Mouse (Mus musculus) kidney, postnatal 10 days (tissue): ENCODE results near the gene AC129217.1.

ENCODE experiments used
- DNase-seq: peaks from one replicate; pipeline ENCODE4 v3.0.0; 2021; ENCODE audit warnings: mixed read lengths

AC129217.1 gene

DNA sequence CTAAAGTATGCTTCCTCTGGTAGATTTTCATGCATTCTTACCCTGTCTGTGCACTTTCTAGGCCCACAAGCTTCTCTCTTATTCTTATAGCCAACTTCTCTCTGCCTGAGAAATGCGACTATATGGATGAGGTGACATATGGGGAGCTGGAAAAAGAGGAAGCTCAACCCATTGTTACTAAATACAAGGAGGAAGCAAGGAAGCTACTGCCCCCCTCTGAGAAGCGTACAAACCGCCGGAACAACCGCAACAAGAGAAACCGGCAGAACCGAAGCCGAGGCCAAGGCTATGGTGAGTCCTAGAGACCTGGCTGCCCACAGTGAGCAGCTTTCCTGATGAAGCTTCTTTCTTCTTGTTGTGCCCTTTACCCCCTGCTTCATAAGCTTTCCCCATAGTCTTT is at the start of gene AC129217.1:
TSS of gene AC129217.1 (plus strand) at position 114 of the 400 bp plus-strand sequence.
- DNase-seq, result no peak

DNA sequence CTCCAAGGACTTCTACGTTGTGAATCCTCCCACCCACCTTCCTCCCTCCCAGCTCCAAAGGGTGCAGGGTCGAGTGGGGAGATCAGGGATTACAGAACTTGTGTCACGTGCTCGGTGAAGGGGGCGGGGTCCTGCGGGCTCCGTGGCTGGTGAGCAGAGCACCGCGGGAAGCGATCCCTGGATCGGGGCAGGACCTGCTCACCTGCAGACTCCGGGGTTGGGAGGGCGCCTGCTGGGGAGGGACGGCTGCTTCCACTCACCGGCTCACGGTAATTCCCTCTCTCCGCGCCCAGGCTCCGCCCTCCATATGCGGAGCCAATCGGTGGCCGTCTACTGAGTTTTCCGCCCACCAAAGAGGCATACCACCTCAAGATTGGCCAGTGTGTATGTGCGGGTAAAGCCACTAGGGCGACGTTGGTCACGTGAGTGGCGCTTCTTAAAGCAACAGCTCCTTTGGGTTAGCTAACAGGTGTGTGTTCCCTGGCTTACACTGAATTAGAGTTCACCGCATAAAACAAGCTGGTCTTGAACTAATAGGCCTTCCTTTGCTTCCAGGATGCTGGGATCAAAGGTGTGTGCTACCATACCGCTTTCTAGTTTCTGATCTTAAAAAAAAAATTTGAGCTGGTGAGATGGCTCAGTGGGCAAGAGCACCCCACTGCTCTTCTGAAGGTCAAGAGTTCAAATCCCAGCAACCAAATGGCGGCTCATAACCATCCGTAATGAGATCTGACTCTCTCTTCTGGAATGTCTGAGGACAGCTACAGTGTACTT is 43.4 kb upstream of the AC129217.1 start, which contains the start of gene Taf6l:
TSS of gene Taf6l (minus strand) at position 410 of the 774 bp plus-strand sequence.
- peak; percentile 95 for DNase-seq

DNA sequence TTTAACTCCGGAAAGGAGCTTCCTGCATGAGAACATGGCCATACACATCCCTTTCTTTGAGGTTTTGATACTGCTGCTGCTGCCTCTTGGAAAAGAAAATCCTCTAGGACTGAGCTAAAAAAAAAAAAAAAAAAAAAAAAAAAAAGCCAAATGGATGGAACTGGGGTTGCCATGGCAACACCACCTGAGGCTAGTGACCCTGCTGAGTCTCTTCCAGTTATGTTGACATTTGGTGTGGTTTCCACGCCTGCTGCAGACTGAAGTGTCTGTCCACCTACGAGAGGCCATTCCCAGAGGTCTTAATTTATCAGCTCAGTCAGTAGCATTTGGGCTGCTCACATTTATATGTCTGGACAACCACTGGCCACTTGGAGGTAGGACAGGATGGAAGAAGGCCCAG is 41.1 kb upstream of the AC129217.1 start:
- DNase-seq, result no peak

DNA sequence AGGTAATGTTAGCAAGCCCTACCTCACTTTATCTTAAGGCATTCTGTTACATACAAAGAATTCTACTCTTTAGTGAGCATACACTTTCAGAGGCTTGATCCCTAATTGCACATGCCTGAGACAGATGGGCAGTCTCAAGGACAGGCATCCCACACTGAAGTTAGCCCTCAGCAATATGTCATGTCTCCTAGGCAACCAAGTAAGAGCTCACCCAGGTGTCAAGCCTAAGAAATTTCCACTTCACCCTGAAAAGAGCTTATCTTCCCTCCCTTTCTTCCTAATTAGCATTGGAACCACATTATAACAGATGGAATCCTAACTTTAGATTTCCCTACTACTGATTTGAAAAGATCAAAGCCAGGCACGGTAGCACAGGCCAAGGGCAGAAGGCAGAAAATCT is 40.4 kb upstream of the AC129217.1 start:
- DNase-seq, result no peak

DNA sequence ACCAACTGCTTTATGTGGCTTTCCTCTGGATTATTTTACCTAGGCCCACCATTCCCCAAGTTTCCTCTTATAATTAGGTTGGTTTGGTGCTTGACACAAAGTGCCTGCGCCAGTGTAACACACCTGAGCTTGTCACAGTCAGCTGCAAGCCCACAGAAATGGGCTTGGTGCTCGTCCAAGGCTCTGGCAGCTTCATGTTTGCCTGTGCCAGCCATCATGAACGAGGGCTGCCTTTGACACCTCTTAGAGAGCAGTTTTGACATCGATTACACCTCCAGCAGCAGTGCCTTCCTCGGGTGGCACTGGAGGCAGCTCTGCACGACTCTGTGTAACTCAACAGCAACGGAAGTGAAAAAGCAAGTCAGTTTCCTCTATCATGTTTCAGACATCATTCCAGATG is 39.4 kb upstream of the AC129217.1 start:
- DNase-seq, result no peak

DNA sequence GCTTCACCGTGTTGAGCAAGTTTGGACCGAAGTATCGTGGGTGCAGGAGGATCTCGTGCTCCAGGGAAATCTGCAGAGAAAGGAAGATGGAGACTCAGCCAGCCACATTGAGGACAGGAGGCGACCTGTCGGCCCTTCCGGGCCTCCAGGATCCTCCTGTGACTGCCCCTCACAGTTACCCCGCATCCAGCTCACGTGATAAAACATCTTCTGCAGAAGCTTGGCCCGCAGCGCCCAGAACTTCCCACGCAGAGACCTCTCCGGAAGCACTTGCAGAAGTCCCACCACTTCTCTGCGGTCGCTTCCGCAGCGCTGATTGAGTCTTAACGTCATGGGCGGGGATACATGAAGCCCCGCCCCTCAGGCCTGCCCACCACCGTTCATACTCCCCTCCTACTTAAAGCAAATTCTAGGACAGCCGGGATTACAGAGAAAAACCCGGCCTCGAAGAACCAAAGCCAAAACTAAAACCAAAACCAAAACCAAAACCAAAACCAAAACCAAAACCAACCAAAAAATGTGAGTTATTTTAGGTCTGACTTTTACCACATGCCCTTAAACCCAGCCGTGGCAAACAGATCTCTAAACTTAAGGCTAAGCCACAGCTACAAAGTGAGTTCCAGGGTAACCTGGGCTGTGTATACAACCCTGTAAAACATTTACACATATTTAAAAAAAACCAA is 31.2 kb upstream of the AC129217.1 start, which contains the start of gene Polr2g:
TSS of gene Polr2g (minus strand) at position 314 of the 683 bp plus-strand sequence.
- DNase-seq, result peak; percentile 95

DNA sequence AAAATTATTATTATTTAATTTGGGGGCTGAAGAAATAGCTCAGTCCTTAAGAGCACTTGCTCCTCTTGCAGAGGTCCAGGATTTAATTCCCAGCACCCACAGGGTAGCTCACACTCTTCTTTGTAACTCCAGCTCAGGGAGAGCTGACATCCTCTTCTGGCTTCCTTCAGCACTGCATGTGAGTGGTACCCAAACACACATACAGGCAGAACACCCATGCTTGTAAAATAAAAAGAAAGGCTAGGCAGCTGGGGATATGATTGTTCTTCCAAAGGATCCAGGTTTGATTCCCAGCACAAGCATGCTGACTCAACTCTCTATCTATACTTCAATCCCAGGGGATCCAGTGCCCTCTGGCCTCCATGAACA is 30.6 kb upstream of the AC129217.1 start:
- DNase-seq, result no peak

DNA sequence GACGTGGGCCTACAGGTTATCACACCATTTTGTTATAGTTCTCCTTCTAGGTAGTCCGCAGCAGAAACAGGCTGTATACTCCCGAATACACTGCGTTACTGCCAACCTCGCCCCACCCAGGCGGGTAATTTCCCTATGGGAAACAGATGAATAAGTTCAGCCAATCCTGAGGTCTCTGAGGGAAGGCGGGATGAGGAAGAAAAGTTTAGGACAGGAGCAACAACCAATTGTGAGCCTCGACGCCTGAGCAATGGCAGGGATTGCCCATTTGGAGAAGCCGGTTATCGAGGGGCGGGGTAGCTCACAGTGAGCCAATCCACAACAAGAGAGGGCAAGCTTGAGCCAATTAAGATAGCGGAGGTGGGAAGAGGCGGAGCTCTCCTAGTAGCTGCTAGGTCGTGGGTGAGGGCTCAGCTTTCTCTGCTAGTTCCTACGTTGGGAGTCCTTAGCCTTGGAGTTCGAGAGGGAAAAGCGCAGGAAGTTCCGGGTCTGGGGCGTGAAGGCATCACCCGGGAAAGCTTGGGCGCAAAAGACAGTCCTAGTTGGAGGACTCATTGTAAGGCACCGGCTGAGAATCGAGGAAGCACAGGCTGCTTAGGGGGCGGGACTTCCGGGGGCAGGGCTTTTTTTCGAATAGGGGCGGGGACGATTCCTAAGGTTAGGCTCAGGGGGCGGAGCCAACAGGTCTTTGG is 27.3 kb upstream of the AC129217.1 start, which contains the start of gene Zbtb3:
TSS of gene Zbtb3 (plus strand) at position 426 of the 692 bp plus-strand sequence.
- DNase-seq, result peak; percentile 95

DNA sequence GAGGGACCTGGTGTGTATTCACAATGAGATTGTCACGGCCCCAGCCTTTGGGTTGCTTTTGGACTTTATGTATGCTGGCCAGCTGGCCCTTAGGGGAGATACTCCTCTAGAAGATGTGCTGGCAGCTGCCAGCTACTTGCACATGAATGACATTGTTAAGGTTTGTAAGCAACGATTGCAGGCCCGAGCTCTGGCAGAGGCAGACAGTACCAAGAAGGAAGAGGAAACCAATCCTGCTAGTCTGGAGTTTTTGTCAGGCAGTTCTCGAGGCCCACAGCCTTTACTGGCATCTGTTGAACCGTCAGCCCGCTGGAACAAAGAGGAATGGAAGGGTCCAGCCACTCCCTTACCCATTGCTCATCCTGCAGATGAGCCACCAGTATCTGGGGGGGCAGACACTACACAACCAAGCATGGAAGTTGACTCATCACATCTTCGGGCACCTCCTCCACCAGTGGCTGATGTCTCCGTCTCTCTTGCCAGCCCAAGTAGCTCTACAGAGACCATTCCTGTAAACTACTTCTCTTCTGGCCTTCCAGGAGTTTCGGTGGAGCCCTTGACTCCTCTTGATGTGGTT is 26.3 kb upstream of the AC129217.1 start:
- DNase-seq, result no peak

DNA sequence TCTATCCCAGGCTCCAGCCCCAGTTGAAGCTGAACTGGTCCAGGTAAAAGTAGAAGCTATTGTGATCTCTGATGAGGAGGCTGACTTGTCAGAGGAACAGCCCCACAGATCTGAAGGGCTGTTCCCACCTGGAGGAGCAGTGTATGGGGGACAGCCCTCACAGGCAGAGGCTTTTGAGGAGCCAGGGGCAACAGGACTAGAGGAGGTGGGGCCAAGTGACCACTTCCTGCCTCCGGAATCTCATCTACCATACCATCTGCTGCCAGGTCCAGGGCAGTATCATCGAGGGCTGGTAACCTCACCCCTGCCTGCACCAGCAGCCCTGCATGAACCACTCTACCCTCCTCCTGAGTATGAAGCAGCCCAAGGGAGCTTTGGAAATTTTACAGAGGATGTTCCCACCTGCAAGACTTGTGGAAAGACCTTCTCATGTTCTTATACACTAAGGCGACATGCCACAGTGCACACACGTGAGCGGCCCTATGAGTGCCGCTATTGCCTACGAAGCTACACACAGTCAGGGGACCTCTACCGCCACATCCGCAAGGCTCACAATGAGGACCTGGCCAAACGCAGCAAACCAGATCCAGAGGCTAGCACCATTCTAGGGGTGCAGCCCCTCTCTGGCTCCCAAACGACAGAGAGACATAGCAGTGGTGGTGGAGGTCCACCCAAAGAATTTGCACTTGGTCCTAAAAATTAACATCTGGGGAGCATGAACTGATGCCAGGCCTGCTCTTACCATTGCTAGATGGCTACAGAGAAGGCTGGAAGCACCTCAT is 25.5 kb upstream of the AC129217.1 start:
- no peak for DNase-seq

DNA sequence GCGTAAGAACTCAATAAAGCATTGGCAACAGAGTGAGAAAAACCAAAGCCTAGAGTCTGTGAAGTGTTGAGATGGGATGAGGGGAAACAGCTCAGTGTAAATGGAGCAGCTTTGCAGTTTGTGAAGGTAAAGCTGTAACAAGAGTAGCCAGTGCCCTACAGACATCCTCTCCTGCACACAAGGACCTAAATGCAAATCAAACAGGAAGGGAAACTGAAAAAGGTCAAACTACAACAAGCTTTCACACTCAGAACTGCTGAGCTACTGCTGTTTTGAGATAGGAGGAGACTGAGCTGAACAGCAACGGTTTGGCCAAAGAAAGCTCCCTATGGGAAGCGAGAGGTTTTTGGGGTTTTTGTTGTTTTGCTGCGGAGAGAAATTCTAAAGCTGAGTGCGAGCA is 22.8 kb upstream of the AC129217.1 start:
- no peak for DNase-seq

DNA sequence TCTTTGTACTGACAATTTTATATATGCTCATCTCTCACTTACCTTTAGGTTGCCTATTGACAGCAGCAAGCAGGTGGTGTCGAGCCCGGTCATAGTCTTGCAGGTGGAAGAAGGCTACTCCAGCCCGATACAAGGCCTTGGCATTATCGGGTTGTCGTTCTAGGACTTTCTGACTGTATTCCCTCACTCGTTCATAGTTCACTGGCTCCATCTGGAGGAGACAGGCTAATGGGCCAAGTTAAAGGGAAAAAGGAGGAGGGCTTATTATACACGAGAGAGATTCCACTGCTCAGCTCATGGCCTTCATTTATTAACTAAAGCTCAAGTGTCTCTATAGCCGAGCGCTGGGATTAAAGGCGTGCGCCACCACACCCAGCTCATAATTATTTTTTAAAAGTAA is 13.8 kb upstream of the AC129217.1 start:
- DNase-seq, result peak; percentile 49

DNA sequence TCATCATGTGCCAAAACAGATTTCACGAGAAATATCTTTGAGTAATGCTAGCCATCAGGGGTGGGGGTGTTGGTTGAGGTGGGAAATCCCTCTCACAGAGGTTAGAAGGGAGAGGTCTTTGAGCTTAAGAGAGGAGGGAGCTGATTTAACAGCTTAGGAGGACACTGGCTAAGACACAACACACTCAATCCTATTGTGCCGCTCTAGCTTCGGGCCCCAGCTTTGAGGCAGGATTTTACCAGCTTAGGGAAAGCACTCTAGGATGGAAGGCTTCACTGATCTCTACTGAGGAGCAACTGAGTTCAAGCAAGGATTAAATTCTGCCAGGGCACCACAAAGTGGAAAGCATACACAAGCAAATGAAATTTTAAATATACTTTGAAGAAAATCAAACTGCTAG is 12.6 kb upstream of the AC129217.1 start:
- no peak for DNase-seq

DNA sequence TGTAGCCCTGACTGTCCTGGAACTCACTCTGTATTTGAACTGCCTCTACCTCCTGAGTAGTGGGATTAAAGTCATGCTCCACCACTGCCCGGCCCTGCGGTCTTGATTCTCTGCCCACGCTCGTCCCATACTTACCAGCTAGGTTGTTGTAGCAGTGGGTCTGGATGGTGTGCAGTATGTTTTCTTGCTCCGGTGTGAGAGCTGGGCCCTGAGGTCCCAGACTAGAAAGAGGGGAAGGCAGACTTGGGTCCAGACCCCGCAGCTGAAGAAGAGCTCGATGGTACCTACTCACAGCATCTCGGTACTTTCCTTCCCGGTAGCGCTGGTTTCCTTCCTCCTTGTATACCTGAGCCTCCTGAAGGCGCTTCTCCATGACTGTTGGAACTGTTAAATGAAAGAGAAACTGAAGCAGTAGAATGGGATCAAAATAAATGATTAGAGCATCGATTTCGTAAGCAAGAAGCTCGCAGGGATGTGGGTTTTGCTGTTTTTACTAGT is 11.2 kb upstream of the AC129217.1 start:
- no peak for DNase-seq

DNA sequence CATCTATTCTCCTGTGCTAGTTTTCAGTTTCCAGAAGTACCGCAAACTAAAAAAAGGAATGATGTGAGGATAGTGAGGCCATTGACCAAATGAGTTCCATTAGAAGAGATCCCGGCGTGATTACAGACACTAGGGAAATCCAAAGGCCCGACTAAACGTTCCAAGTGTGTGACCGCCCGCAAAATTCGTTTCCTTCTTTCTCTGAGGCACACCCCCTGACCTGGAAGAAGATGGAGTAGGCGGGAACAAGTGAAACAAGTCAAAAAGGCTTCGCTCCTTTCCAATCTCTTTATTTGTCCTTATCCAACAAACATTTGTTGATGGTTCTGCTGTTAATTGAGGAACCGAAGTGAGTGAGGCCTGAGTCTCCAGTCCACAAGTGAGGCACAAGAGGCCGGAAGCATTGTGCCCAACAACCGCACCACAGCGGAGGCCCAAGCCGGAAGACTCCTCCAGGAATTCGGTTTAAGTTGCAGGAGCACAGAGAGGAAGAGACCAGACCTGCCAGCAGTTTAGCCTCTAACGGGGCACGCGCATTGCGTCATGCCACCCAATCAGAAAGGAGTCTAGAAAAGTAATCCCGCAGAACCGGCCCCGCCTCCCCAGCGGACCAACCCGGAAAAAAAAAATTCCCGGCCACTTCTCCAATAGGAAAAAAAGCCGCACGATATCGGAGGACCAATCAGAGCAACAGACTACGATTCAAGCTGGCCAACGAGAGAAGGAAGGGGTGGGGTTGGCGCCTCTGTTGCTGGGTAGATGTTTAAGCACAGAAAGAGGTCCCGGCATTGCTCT is 10.6 kb upstream of the AC129217.1 start, which contains the start of gene Ttc9c:
TSS of gene Ttc9c (minus strand) at position 533 of the 795 bp plus-strand sequence.
- DNase-seq, result peak; percentile 98

DNA sequence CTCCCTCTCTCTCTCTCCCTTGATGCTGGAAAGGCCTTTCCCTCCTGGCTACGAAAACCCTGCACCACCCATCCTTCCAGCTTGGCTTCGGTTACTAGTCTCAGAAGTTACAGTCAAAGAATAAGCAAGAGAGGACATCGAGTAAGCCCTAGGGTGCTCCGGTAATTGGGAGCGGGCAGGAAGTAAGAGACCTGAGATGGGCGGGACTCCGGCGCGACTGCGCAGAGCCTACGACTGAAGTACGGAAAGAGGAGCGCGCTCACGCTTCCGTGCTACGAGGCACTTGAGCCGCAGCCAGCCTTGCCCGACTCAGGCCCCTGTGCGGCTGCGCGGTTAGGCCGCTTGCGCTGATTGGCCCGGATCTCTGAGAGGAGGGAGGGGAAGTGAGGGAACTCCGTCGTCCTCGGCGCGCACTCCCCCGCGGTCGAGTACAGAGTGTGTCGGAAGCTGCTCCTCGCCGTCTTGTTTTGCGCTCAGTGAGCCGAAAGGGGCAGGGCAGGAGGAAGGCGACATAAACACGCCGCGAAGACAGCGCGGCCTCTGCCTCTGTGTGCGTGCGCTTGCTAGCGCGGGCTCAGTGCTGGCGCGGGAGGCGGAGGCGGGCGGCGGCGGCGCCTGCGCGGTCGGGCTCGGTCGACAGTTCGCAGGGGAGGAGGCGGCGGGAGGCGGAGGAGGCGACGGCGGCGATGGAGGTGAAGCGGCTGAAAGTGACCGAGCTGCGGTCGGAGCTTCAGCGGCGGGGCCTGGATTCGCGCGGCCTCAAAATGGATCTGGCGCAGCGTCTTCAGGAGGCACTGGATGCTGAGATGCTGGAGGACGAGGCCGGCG is 9.8 kb upstream of the AC129217.1 start, which contains the start of gene Hnrnpul2:
TSS of gene Hnrnpul2 (plus strand) at position 415 of the 828 bp plus-strand sequence.
- peak; percentile 99 for DNase-seq

DNA sequence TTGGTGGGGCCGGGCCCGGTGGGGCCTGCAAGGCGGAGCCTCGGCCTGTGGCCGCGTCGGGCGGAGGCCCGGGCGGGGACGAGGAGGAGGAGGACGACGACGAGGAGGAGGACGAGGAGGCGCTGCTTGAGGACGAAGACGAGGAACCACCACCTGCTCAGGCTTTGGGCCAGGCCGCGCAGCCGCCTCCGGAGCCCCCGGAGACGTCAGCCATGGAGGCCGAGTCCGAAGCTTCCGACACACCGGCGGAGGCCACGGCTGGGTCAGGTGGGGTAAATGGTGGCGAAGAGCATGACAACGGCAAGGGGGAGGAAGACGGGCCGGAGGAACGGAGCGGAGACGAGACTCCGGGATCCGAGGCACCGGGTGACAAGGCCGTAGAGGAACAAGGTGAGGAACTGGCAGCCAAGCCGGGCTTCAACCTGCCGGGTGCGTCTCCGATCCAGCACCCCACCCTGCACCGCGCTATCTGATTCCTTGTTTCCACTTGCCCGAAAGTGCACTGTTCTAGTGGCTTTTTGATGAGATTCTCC is 9.1 kb upstream of the AC129217.1 start:
- no peak for DNase-seq

DNA sequence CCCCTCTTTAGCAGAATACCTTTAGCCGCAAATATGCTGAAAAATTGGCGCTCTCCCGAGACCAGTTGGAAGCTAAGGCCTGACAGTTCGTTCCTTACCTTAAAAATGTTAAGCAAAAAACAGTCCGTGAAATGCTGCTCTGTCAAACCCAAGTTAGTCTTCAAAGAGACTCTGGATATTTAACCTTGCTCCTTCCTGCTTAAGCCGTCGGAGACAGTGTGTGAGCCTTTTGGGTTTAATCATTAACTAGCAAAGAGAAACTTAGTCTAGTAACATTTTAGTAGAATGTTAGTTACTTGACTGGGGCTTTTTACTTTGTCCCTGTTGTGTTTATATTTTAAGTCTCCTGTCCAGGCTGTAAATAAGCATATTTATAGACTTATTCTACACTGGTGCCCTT is 8.4 kb upstream of the AC129217.1 start:
- DNase-seq, result no peak

DNA sequence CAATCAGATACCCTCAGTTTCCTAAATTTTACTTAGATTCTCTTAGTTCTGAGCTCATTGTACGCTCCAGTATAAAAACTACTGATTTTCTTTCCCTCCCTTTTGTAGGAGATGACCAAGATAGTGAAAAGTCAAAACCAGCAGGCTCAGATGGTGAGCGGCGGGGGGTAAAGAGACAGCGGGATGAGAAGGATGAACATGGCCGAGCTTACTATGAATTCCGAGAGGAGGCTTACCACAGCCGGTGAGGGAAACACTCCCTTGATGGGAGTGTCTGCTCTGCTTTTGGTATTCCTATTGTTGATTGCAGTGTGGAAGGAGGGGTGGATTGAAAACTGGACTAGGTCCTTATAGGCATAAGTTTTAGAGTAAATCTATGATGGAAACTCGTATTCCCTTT is 6.9 kb upstream of the AC129217.1 start:
- no peak for DNase-seq

DNA sequence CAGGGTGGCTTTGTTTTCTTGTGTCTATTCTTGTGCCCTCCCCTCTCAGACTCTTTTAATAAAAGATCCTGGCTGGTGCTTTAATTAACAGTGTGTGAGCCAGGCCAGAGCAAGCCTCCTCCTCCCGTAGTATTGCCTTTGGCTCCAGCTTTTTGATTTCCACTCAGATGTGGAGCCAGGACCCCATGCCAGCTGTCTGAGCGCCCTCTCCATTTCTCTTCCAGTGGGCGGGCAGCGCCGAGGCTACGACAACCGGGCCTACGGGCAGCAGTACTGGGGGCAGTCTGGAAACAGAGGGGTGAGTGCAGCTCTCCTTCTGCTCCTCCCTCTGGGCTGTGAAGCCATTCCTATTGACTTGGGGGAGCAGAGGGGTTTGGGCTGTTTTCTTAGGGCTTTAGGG is 1.1 kb downstream of the AC129217.1 start:
- no peak for DNase-seq
